Mouse (Mus musculus): ENCODE measurements around the gene Gtf3c2.
A peak's percentile ranks its signal among the peaks of the same experiment; 100 is the strongest.

The Gtf3c2 gene

DNA sequence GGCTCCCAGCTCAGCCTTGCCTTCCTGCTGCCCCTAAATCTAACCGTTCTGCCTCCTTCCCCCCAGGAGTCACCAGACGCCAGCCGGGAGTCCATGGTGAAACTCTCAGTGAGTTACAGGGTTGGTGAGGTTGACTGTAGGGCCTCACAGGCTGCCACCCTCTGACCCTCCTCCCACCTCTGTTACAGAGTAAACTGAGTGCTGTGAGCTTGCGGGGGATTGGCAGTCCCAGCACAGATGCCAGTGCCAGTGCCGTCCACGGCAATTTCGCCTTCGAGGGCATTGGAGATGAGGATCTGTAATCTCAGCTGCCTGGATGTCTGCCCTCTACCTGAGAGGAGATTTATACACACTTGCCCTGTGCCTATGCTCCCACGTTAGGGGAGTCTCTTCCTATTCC is 18.2 kb upstream of the Gtf3c2 start:
- DNase-seq (ENCODE audit: low spot score in 2 of 2), result no peak

DNA sequence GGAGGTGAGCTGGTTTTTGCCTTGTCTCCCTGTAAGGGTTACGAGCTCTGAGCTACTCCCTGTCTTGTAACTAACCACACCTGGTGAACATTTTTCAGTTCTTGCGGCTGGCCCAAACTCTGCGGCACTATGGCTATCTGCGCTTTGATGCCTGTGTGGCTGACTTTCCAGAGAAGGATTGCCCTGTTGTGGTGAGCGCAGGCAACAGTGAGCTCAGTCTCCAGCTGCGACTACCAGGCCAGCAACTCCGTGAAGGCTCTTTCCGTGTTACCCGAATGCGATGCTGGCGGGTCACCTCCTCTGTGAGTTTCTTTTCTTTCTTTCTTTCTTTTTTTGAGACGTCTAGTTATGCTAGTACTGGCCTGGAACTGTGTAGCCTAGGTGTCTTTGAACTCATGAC is 17.1 kb upstream of the Gtf3c2 start:
- no peak for DNase-seq (ENCODE audit: low spot score in 2 of 2)

DNA sequence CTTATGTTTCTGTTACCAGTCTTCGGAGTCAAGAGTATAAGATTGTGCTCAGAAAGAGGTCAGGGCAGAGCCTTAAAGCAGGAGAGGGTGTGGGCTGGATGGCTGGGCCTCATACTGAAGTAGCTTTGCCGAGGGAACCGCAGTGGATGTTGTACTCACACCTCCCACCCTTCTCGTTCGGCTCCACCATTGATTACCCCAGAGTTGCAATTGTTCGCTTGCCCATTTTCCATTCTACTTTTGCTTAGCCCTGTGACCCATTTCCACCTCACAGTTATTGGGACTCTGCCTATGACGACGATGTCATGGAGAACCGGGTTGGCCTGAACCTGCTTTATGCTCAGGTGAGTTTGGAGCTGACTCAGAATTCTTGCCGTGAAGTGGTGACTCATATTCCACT is 16.3 kb upstream of the Gtf3c2 start:
- DNase-seq (ENCODE audit: low spot score in 2 of 2), result no peak

DNA sequence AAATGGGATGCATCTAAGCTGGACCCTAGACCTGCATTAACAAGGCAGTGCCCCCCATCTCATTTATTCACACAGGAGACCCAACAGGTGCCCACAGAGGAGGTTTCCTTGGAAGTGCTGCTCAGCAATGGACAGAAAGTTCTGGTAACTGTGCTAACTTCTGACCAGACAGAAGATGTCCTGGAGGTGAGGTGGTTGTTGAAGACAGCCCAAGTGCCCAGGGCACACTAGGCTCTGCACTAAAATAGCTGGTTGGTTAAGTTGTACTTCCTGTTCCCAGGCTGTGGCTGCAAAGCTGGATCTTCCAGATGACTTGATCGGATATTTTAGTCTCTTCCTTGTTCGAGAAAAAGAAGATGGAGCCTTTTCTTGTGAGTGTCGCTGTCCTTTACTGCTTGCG is 15.7 kb upstream of the Gtf3c2 start:
- DNase-seq (ENCODE audit: low spot score in 2 of 2), result no peak

- DNase-seq (ENCODE audit: low spot score in 2 of 2), result no peak
Observed at GRCm38 (mm10) chr5:31194486-31195485, 14.8 kb upstream of the Gtf3c2 start.

- DNase-seq (ENCODE audit: low spot score in 2 of 2), result no peak
Observed at GRCm38 (mm10) chr5:31193631-31194281, 13.8 kb upstream of the Gtf3c2 start.

- peak; percentile 99 for DNase-seq (ENCODE audit: low spot score in 2 of 2)
Observed at GRCm38 (mm10) chr5:31192939-31193630, 13.1 kb upstream of the Gtf3c2 start, which contains the start of the genes Snx17 and Eif2b4. Snx17 (plus strand) TSS chr5:31193227. Eif2b4 (minus strand) TSS chr5:31193430.

DNA sequence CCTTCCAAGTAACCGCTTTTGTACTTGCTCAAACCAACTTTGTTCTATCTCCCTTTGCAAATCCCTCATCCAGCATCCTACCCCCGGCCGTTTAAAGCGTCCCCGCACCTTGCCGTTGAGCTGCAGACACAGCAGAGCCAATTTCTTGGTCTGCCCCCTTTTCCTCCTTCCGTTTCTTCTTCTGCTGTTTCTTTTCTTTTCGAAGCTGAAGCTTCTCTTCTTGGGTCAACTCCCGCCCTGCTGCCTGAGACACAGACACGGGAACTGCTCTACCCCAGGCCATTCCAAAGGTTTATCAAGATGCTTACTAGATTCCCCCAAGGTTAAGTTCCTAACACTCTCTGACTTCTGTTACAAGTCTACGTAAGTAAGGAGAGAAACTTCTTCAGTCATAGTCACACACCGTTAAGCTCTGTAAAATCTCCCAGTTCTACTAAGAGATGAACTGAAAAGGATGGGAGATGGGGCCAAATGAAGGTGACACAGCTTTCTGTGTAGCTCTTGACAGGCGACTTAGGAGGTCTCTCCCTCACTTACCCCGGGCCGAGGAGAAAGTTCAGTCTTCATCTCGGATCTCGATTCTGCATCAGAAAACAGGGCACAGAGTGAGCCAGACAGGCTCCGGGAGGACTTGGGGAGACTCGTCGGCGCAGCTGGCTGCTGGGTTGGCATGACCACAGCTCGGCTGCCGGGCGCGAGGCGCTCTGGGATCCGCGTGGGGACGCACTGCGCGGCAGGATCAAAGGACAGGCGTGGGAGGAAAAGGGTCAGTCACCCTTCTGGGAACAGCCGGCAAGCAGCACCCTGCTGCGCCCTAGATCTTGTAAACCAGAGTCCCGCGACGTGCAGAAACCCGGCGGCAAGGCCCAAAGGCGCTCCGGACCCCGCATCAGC is 12.3 kb upstream of the Gtf3c2 start:
- DNase-seq (ENCODE audit: low spot score in 2 of 2), result no peak

DNA sequence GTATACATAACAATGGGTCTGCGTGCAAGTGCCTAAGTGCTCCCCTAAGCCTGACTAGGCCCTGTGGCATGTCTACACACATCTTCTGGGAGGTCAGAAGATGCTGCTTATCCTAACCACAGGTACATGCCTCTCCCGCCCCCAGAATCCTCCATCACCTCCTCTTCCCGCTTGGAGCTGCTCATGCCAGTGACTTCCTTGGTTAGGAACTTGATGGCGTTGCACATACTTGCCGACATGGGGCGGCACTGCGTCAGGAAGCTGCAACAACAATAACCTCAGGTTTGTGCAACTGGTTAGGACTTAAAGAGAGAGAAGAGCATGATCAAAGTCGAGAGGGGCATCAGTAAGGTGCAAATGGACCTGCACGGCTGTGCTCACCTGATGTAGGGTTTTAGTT is 10.3 kb upstream of the Gtf3c2 start:
- DNase-seq (ENCODE audit: low spot score in 2 of 2), result no peak

DNA sequence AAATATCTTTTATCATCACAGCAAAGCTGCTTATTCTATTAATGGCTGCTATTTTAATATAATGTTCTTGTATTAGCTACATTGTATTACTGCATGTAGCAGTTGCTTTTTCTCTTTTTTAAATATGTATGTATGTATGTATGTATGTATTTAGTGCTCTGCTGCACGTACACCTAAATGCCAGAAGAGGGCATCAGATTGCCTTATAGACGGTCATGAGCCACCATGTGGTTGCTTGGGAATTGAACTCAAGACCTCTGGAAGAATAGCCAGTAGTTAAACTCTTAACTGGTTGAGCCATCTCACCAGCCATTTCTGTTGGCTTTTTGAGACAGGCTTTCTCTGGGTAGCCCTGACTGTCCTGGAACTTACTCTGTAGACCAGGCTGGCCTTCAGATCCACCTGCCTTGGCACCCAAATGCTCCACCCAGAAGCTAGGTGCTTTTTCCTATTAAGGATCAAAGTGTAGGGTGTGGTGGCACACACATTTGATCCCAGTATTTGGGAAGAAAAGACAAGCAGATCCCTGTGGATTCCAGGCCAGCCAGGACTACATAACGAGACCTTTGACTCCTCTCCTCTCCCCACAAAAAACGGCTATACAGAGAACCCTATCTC is 8.4 kb upstream of the Gtf3c2 start:
- no peak for DNase-seq (ENCODE audit: low spot score in 2 of 2)

DNA sequence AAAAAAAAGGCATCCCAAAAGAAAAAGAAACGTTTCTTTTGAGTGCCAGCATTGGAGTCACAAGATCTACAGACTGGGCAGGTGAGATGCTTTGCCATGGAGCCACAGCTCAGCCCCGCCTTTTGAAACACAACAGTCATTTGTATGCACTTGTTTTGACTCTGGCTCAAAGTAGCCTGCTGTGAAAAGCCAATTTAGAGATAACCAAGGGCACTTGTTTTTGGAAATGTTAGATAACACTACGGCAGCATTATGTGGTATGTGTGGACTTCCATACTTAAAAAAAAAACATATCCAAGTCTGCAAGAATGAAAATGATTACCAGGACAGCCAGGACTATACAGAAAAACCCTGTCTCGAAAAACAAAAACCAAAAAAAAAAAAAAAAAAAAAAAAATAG is 3.7 kb upstream of the Gtf3c2 start:
- DNase-seq (ENCODE audit: low spot score in 2 of 2), result no peak

DNA sequence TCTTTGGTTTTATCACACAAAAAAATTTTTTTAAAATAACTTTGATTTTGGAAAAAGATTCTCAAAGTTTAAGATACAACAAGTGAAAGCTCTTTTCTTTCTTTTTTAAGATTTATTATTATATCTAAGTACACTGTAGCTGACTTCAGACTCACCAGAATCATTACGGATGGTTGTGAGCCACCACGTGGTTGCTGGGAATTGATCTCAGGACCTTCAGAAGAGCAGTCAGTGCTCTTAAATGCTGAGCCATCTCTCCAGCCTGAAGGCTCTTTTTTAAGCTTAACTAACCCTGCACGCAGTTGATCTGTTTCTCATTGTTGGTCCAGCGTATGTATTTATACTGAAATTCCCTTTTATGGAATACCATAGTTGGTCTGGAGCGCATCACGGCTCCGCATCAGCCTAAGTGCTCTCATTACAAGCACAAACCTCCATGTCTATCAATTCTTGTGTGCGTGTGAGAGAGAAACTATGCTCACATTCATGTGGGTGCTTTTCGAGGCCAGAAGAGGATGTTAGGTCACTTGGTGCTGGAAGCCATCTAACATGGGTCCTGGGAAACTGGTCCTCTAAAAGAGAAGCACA is 1.3 kb upstream of the Gtf3c2 start:
- no peak for DNase-seq (ENCODE audit: low spot score in 2 of 2)

DNA sequence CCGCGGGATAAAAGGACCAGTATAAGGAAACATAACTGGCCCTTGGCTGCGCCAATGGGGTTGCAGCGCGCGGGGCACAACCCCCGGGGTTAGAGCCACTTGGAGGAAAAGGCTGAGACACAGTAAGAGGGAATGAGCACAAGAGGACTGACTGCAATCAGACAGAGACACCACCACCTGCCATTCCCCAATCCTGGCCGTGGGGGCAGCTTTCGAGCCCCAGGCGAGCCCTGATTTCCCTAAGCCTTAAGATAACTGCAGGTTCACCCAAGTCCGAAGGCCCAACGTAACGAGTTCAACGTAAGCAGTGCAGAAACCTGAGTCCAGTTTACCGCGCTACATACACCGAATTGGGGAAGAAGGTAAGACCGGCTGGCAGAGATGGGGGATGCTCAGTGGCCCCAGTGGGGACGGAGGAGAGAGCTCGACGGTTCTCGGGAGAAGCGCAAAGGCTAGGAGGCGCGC is 611 bp downstream of the Gtf3c2 start:
- peak in 1 of 2 experiments; percentile 75 for DNase-seq (ENCODE audit: low spot score in 2 of 2)

GRCm38 (mm10) chr5:31168630-31169029 is 11.3 kb downstream of the Gtf3c2 start:
- DNase-seq (ENCODE audit: low spot score in 2 of 2), result no peak

GRCm38 (mm10) chr5:31164878-31165277 is 15.1 kb downstream of the Gtf3c2 start:
- DNase-seq (ENCODE audit: low spot score in 2 of 2), result no peak

DNA sequence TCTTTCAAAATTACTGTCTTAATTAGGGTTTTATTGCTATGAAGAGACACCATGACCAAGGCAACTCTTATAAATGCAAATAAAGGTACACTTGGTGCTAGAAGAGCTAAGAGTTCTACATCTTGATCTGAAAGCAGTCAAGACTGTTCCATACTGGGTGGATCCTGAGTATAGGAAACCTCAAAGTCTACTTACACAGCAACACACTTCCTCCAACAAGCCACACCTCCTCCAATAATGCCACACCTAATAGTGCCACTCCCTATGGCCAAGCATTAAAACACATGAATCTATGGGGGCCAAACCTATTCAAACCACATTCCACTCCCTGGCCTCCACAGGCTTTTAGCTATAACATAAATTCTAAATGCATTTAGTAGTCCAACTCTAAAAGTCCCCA is 17.5 kb downstream of the Gtf3c2 start:
- no peak for DNase-seq (ENCODE audit: low spot score in 2 of 2)

- DNase-seq (ENCODE audit: low spot score in 2 of 2), result peak; percentile 71 to 85
Observed at GRCm38 (mm10) chr5:31154152-31154553, 25.8 kb downstream of the Gtf3c2 start, which contains the start of gene Mpv17. Mpv17 (minus strand) TSS chr5:31154251.

DNA sequence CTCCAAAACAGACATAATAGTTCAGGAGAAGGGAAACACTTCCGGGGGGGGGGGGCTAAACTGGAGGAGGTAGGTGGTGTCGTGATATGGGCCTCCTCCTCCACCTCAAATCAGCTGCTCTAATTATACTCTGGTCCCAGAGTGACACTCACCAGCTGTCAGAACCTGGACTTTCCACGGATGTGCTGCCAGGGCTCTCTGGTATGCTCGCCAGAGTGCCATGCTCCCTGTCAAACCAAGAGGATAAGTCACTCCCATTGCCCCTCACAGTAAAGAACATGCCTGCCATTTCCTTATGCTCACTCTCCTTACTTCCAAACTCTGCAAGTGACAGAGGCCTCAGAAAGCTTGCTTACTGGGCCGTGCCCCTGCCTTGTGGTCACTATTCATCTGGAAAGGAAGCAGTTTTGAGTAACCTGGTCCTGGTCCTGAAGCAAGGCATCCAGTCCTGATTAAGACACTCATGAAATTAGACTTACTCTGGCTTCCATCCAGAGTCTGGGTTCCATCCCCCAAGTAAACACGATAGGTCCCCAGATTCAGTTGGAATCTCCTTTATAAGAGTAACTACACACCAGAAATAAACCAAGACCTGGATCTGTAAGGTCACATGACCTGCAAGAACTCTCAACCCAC is 26.3 kb downstream of the Gtf3c2 start:
- no peak for DNase-seq (ENCODE audit: low spot score in 2 of 2)

- DNase-seq (ENCODE audit: low spot score in 2 of 2), result no peak
Observed at GRCm38 (mm10) chr5:31151746-31152145, 28.2 kb downstream of the Gtf3c2 start.

DNA sequence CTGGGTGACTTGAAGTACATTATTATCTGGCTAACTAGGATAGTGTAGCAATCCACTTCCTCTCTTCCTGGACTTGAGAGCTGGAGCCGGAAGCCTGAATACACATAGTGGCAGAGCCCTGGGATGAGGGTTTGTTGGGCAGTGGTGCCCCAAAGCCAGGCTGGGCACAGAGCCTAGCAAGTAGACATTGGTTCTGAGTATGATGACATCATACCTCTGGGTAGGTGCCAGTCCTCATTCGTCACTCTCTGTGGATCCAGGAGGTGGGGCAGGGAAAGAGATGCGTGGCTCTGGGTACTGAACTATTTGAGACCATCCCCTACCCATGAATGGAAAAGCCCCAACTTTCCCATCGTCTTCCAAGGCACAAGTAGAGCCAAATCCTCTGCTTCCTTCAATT is 30.2 kb downstream of the Gtf3c2 start:
- DNase-seq (ENCODE audit: low spot score in 2 of 2), result no peak

Measured in spleen, postnatal 4 days (tissue).